Mouse (Mus musculus): ENCODE measurements around the gene Fhl2. TPM values are rescaled to one million over a fixed set of nuclear protein-coding genes. Genes with fewer than 3 reads are reported as not detected.

The Fhl2 gene
- polyA plus RNA-seq, 1 experiment from 2014 or later = 16.4 TPM

DNA sequence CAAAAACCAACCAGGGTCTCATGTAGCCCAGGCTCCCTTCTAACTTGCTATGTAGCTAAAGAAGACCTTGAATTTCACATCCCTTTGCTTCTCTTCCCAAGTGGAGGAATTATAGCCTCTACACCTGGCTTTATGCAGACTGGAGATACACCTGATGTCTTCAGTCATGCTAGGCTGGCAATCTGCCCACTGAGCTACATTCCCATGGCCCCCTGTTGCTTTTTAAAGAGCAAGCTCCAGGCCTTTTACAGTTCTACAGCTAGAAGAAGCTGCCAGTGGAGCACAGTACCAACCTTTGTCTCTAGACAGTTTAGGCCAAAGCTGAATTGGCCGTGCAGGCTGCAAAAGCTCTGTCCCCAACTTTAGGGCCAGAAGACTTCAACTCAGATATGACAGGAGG lies 106.4 kb downstream of the Fhl2 start:
- H3K36me3 ChIP-seq (ENCODE audit: control insufficient read depth, insufficient read depth) = no peaks in the 10 kb centered on the region
- no peak overlapping the region for H3K4me3 ChIP-seq (replicated peaks; ENCODE audit: low read length)
- H3K4me1 ChIP-seq (replicated peaks; ENCODE audit: control insufficient read depth, insufficient read depth, low read length) = peaks cover 22% of the 10 kb centered on the region
- no peak overlapping the region for H3K9ac ChIP-seq (replicated peaks; ENCODE audit: low read depth, low read length)
- H3K4me2 ChIP-seq (ENCODE audit: low read length) = no peak overlapping the region
- H3K27me3 ChIP-seq (replicated peaks; ENCODE audit: control insufficient read depth, insufficient read depth, low read length) = no peaks in the 10 kb centered on the region
- 71% methylated on average over 1 of the region's 1 CpGs for WGBS
- no peak for ATAC-seq
- no peak overlapping the region for H3K27ac ChIP-seq (ENCODE audit: low read length)
- no peaks in the 10 kb centered on the region for H3K9me3 ChIP-seq (ENCODE audit: control insufficient read depth, low read length)

DNA sequence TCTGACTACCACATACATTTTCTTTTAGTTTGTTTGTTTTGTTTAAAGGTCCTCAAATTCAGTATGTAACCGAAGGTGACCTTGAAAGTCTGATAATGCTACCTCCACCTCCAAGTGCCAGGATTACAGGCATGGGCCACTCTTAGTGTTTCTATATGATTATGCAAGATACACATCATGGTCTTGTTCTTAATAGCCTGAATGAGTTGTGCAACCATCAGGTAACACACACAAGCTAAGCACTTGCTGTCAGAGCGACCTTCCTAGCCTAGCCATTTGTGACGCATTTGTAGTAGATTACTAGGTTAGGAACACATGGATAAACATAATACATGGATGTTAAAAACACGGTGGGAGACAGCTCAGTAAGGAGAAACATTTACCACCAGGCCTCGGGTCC lies 113.8 kb downstream of the Fhl2 start:
- H3K4me2 ChIP-seq (ENCODE audit: low read length) = no peak overlapping the region
- H3K27ac ChIP-seq (ENCODE audit: low read length) = no peak overlapping the region
- H3K4me1 ChIP-seq (replicated peaks; ENCODE audit: control insufficient read depth, insufficient read depth, low read length) = no peaks in the 10 kb centered on the region
- no peaks in the 10 kb centered on the region for H3K9me3 ChIP-seq (ENCODE audit: control insufficient read depth, low read length)
- no peak overlapping the region for H3K4me3 ChIP-seq (replicated peaks; ENCODE audit: low read length)
- no peaks in the 10 kb centered on the region for H3K36me3 ChIP-seq (ENCODE audit: control insufficient read depth, insufficient read depth)
- 89% methylated on average over 5 of the region's 5 CpGs for WGBS
- no peaks in the 10 kb centered on the region for H3K27me3 ChIP-seq (replicated peaks; ENCODE audit: control insufficient read depth, insufficient read depth, low read length)
- ATAC-seq = no peak
- no peak overlapping the region for H3K9ac ChIP-seq (replicated peaks; ENCODE audit: low read depth, low read length)

DNA sequence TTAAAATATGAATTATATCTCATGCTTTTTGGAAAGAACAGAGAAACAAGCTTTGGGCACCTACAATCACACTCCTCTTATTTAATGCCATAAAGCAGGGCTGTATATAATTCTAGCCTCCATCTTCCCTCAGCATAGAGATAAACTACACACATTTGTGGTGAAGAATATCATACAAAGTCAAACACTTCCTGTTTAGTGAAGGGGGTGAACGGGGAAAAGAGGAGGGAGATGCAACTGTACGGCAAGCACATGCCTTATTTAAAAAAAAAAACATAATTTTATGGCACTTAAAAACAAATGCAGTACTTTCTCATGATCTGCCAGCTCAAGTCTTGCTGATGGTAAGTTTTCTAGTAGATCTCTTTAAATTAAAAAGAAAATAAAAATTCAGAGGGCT lies 118.7 kb downstream of the Fhl2 start:
- no peaks in the 10 kb centered on the region for H3K4me1 ChIP-seq (replicated peaks; ENCODE audit: control insufficient read depth, insufficient read depth, low read length)
- no peaks in the 10 kb centered on the region for H3K9me3 ChIP-seq (ENCODE audit: control insufficient read depth, low read length)
- peaks cover 7% of the 10 kb centered on the region for H3K36me3 ChIP-seq (ENCODE audit: control insufficient read depth, insufficient read depth)
- H3K9ac ChIP-seq (replicated peaks; ENCODE audit: low read depth, low read length) = no peak overlapping the region
- H3K4me3 ChIP-seq (replicated peaks; ENCODE audit: low read length) = no peak overlapping the region
- 80% methylated on average over 2 of the region's 2 CpGs for WGBS
- no peak for ATAC-seq
- no peak overlapping the region for H3K4me2 ChIP-seq (ENCODE audit: low read length)
- H3K27me3 ChIP-seq (replicated peaks; ENCODE audit: control insufficient read depth, insufficient read depth, low read length) = no peaks in the 10 kb centered on the region
- no peak overlapping the region for H3K27ac ChIP-seq (ENCODE audit: low read length)

DNA sequence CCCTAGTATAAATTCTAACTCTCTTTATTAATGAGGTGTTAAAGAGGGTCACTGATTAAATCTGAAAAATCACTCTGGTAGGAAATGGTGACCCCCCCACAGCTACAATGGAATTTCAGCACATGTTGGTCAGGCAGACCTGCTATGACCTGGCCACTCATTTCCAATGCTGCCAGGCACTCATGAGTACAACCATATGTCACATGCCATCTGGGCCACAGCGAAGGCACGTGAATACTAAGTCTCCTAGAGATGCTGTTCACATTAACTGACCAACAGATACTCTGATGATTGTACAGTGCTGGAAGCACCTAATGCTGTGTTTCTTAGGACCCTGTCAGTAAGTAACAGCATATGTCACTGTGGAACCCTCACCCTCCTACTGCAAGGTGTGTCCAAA lies 122.0 kb downstream of the Fhl2 start:
- Histone ChIP-seq H3K4me1 (replicated peaks; ENCODE audit: control insufficient read depth, insufficient read depth, low read length) (0 out of 2 replicates have a peak, but pooled peaks cover 3% of the 10 kb centered on the region), H3K4me3 (replicated peaks; ENCODE audit: low read length) (no peak overlapping the region), H3K4me2 (ENCODE audit: low read length) (no peak overlapping the region), H3K9me3 (ENCODE audit: control insufficient read depth, low read length) (no peaks in the 10 kb centered on the region), H3K36me3 (ENCODE audit: control insufficient read depth, insufficient read depth) (peaks cover 7% of the 10 kb centered on the region), H3K27ac (ENCODE audit: low read length) (no peak overlapping the region), H3K27me3 (replicated peaks; ENCODE audit: control insufficient read depth, insufficient read depth, low read length) (no peaks in the 10 kb centered on the region), H3K9ac (replicated peaks; ENCODE audit: low read depth, low read length) (no peak overlapping the region)
- ATAC-seq = no peak
- WGBS = 88% methylated on average over 2 of the region's 2 CpGs

Other genes with a start within 250 kb of the Fhl2 start
- 32.8 and 34.7 TPM in 2 replicates for gene Gpr45, start 244.1 kb downstream of the Fhl2 start, polyA plus RNA-seq (2015; fragmentation: Nextera tagmentation; extraction: Ambion mirVana)
- gene Tgfbrap1, start 98.3 kb downstream of the Fhl2 start, polyA plus RNA-seq (2015; fragmentation: Nextera tagmentation; extraction: Ambion mirVana) = 18.1 and 19.5 TPM in 2 replicates
- 56.7 and 61.8 TPM in 2 replicates for gene AI597479, start 98.3 kb downstream of the Fhl2 start, polyA plus RNA-seq (2015; fragmentation: Nextera tagmentation; extraction: Ambion mirVana)
- 53.4 and 58.3 TPM in 2 replicates for gene Nck2, start 247.6 kb upstream of the Fhl2 start, polyA plus RNA-seq (2015; fragmentation: Nextera tagmentation; extraction: Ambion mirVana)

Data from forebrain, embryonic 16.5 days (tissue).